Mouse (Mus musculus) megakaryocyte, embryonic 14.5 days (primary cell): ENCODE measurements around the gene Cadm3.

Experiments used
- FLI1 ChIP-seq: IDR thresholded peaks from 2 replicates; pipeline ENCODE4 v1.6.1; 2012; ENCODE audit warnings: low read length, inconsistent platforms, mixed read lengths
- GATA1 ChIP-seq: IDR thresholded peaks from 3 replicates; pipeline ENCODE4 v1.6.1; 2012; ENCODE audit warnings: mixed read lengths, low read length, inconsistent platforms, borderline replicate concordance

- TF ChIP-seq FLI1 = no peak
- TF ChIP-seq GATA1 = no peak
Measured at GRCm38 (mm10) chr1:173367356-173368046, at the start of gene Cadm3.
